Mouse (Mus musculus): ENCODE measurements around the gene Gm48552. TPM values are rescaled to one million over a fixed set of nuclear protein-coding genes. Genes with fewer than 3 reads are reported as not detected.

Gm48552 gene
- total and polyA plus RNA-seq, 3 experiments = 0.46 to 1.1 (median 0.98) TPM

DNA sequence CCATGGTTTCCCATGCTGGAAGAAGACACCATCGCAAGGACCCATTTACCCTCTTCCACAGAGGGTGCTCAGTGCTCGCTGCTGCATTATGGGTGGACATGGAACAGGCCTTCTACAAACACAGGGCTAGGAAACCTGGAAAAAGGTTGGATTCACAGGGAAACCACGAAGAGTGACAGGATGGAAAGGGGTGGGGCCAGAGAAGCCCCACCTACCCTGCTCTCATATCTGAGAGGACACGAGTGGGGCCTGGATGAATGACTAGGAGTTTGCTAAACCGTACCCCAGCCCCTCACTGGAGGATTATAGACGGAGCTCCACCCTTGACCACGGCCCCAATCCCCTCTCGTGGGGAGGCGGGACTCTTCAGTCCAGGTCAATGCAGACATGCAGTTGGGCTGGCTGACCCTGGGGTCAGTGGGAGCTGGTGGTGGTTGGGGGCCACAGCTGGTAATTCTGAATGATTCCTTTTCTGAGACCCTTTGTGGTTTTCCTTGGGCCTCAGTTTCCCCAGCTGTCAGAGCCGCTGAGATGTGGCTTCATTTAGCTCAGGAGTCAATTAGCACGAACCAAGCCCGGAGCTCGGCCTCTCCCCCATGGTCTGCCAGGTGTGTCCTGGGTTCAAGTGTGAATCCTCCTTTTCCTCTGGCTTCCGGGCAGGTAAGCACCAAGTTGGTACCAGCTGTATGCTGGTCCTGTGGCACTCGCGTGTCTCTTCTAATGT is 23.9 kb downstream of the Gm48552 start:
- no peaks in the 10 kb centered on the region for H3K9me3 ChIP-seq (replicated peaks; ENCODE audit: low read length)
- no peaks in the 10 kb centered on the region for H3K27me3 ChIP-seq (replicated peaks)
- no peak overlapping the region for H3K9ac ChIP-seq (ENCODE audit: insufficient read depth, low read depth)
- dilution Hi-C loops (cut with MboI; ENCODE audit: extremely low pct_ligation_motif_present, extremely low pct_unique_long_range_greater_than_20kb, low sequenced_read_pairs) = no loop called here
- peak overlapping the region; percentile 25; the same call in 1 of the 2 replicates for H3K27ac ChIP-seq (ENCODE audit: insufficient read depth, low read depth)
- no peak overlapping the region for H3K4me2 ChIP-seq (ENCODE audit: insufficient read depth, low read depth, poor library complexity, severe bottlenecking)
- 0 out of 2 replicates have a peak, but pooled peaks cover 5% of the 10 kb centered on the region for H3K79me2 ChIP-seq (replicated peaks; ENCODE audit: control insufficient read depth, extremely low read depth, insufficient read depth, poor library complexity, severe bottlenecking)
- no peak for DNase-seq (ENCODE audit: extremely low read depth)
- peaks cover 22 to 51% of the 10 kb centered on the region in 2 experiments for H3K36me3 ChIP-seq (replicated peaks in 1 of 2; ENCODE audit: control insufficient read depth in 1 of 2, insufficient read depth in 1 of 2, low read length in 1 of 2)
- in situ Hi-C loops (cut with MboI; ENCODE audit: low pct_ligation_motif_present, low pct_unique_long_range_greater_than_20kb, low sequenced_read_pairs) = no loop called here
- TF ChIP-seq MAX (IDR thresholded peaks at IDR 0.05; ENCODE audit: low read length) (no peak), ZKSCAN1 (IDR thresholded peaks at IDR 0.05; ENCODE audit: borderline replicate concordance, low read depth, low read length) (no peak), BHLHE40 (IDR thresholded peaks at IDR 0.05; ENCODE audit: low read depth, low read length) (no peak), GABPA (IDR thresholded peaks at IDR 0.05; ENCODE audit: insufficient replicate concordance, low read depth, low read length) (no peak), IRF4 (IDR thresholded peaks at IDR 0.05; ENCODE audit: low read depth, low read length) (no peak), E2F4 (IDR thresholded peaks at IDR 0.05; ENCODE audit: insufficient replicate concordance, low read depth, low read length) (no peak), MXI1 (IDR thresholded peaks at IDR 0.05; ENCODE audit: low read depth, low read length) (no peak), ELF1 (IDR thresholded peaks at IDR 0.05; ENCODE audit: low read depth, low read length) (no peak), USF1 (IDR thresholded peaks at IDR 0.05; ENCODE audit: low read depth, low read length) (no peak), RCOR1 (conservative IDR thresholded peaks at IDR 0.05; ENCODE audit: low read depth, low read length) (no peak), JUND (conservative IDR thresholded peaks at IDR 0.05; ENCODE audit: low read depth, low read length) (no peak), TBP (conservative IDR thresholded peaks at IDR 0.05; ENCODE audit: low read depth, low read length) (no peak)
- H3K4me3 ChIP-seq (replicated peaks in 1 of 3; ENCODE audit: low read depth in 2 of 3, low read length in 2 of 3, poor library complexity in 1 of 3) = peak overlapping the region in 1 of 3 experiments; percentile 6
- H3K4me1 ChIP-seq (ENCODE audit: control insufficient read depth in 1 of 2, insufficient read depth in 2 of 2) = peaks cover 62 to 80% of the 10 kb centered on the region in 2 experiments

DNA sequence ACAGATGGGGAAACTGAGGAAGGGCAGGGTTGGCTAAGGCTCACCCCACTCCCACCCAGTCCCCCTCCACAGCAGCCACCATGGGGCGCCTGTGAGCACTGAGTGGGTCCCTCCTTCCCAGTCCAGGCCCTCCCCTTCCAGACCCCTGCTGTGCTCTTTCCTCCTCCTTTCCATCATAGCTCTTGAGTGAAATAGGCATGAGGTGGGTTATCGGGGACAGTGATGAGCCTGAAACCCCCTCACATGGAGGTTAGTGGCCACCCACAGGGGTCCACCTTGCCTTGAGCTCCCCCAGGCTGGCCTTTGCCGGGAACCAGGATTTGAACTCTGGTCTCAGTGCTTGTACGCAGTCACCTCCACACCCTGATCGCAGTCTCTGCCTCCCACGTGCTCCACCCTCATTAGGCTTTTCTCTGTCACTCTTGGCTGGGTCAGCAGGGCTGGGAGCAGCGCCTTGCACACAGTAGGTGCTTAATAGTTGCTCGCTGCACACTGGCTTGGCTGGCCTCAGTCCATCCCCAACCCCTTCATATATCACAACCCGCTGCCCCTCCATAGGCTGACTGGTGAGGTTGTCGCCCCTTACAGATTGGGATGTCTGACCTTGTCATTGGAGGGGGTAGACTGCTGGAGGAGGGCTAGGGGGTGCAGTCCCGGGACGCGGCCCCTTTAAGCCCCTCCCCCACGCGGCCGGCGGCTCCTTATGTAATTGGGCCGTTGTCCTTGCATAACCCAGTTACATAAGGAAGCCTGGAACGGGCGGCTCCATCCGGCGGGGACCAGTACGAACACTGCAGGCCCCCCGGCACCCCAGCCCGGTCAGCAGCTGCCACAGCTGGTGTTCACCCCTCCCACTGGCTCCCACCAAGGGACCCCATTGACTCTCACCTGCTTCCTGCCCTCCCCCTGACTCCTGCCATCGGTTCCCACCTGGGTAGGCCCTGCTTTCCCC is 24.8 kb downstream of the Gm48552 start:
- no peaks in the 10 kb centered on the region for H3K27me3 ChIP-seq (replicated peaks)
- no peak overlapping the region for H3K4me3 ChIP-seq (replicated peaks in 1 of 3; ENCODE audit: low read depth in 2 of 3, low read length in 2 of 3, poor library complexity in 1 of 3)
- TF ChIP-seq ZKSCAN1 (IDR thresholded peaks at IDR 0.05; ENCODE audit: borderline replicate concordance, low read depth, low read length) = peak; percentile 46; the same call in 1 of the 2 replicates
- 0 out of 4 replicates have a peak, but pooled peaks of 1 of the 2 experiments have one; percentile 11 for TF ChIP-seq CTCF (conservative IDR thresholded peaks at IDR 0.05 in 1 of 2, IDR thresholded peaks at IDR 0.05 in 1 of 2; ENCODE audit: low read depth in 2 of 2, low read length in 2 of 2)
- TF ChIP-seq ELF1 (IDR thresholded peaks at IDR 0.05; ENCODE audit: low read depth, low read length) = no peak
- no peak for TF ChIP-seq USF2 (conservative IDR thresholded peaks at IDR 0.05; ENCODE audit: low read depth, low read length)
- TF ChIP-seq TBP (conservative IDR thresholded peaks at IDR 0.05; ENCODE audit: low read depth, low read length) = no peak
- H3K4me2 ChIP-seq (ENCODE audit: insufficient read depth, low read depth, poor library complexity, severe bottlenecking) = no peak overlapping the region
- H3K9ac ChIP-seq (ENCODE audit: insufficient read depth, low read depth) = no peak overlapping the region
- 0 out of 2 replicates have a peak, but pooled peaks cover 8% of the 10 kb centered on the region for H3K79me2 ChIP-seq (replicated peaks; ENCODE audit: control insufficient read depth, extremely low read depth, insufficient read depth, poor library complexity, severe bottlenecking)
- dilution Hi-C loops (cut with MboI; ENCODE audit: extremely low pct_ligation_motif_present, extremely low pct_unique_long_range_greater_than_20kb, low sequenced_read_pairs) = no loop called here
- DNase-seq (ENCODE audit: extremely low read depth) = no peak
- no peak overlapping the region for H3K27ac ChIP-seq (ENCODE audit: insufficient read depth, low read depth)
- H3K9me3 ChIP-seq (replicated peaks; ENCODE audit: low read length) = no peaks in the 10 kb centered on the region
- H3K4me1 ChIP-seq (ENCODE audit: control insufficient read depth in 1 of 2, insufficient read depth in 2 of 2) = peaks cover 58 to 71% of the 10 kb centered on the region in 2 experiments
- in situ Hi-C loops (cut with MboI; ENCODE audit: low pct_ligation_motif_present, low pct_unique_long_range_greater_than_20kb, low sequenced_read_pairs) = no loop called here
- H3K36me3 ChIP-seq (replicated peaks in 1 of 2; ENCODE audit: control insufficient read depth in 1 of 2, insufficient read depth in 1 of 2, low read length in 1 of 2) = peaks cover 16 to 47% of the 10 kb centered on the region in 2 experiments
